Mouse (Mus musculus): Measurements from ENCODE around the gene Sh3gl2.

Gene Sh3gl2

DNA sequence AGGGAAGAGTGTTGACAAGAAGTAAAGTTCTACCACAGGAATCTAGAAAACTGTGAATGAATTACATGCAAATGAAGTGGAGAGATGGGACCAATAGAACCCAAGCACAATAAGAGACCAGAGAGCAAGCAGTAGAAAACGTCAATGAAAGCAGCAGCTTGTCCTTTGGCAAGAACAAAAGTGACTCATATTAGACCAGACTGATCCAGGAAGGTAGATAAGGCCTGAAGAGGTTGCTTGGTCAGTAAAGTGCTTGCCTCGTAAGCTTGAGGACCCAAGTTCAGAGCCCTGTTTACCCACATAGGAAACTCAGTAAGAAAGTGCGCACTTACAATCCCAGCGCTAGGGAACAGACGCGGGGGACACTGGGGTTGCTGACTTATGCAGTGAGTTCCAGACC is 215.5 kb downstream of the Sh3gl2 start:
- DNase-seq, result no peak

DNA sequence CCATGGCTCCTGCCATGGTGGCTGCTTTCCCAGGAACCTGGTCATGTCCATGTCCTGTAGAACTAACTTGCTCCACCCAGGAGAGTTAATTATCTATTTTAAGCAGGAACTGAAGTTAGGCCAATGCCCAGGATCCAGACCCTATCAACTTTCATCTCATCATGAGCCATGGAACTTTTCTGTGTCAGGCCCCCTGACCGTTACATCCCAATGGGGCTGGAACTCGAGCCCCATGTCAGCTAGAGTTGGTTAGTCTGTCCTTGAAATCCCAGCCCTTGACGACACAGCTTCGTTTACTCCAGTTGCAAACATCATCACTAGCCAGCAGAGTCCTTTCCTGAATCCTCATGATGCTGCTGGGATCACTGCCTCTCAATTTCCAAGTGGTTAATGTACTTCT is 221.3 kb downstream of the Sh3gl2 start:
- DNase-seq, result no peak

DNA sequence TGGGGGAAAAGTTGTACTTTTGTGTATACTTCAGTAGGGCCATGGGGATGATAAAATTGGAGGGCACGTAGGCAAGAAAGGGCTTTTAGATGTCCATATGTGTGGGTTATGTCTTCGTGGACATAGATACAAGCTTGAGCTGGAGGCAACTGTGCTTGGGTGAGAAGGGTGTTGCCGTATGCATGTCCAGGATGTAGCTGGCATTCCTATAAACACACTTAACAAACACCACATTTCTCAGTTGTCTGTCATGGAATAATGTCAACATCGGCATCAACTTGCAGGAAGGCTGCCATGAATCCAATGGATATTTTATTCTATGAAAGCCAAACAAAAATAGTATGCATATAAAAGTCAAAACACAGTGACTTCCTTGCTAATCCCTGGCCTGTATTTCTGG is 227.9 kb downstream of the Sh3gl2 start:
- DNase-seq, result no peak

DNA sequence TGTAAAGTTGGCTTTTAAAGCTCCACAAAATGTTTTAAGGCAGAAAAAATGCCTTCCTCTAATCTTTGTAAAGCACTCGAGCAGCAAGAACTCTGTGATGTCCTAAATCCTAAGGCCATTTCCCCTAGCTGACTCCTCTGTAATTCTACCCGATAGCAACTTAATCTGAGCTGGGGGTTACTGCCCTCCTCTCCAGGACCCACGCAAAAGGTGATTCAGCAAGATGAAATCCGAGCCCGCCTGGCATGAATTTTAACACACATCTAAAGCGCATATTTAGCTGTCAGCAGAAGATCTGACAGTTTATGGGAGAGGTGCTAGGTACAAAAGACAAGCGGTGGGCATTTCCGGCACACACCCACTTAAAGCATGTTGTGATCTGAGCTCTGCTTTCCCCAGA is 229.8 kb downstream of the Sh3gl2 start:
- no peak for DNase-seq

DNA sequence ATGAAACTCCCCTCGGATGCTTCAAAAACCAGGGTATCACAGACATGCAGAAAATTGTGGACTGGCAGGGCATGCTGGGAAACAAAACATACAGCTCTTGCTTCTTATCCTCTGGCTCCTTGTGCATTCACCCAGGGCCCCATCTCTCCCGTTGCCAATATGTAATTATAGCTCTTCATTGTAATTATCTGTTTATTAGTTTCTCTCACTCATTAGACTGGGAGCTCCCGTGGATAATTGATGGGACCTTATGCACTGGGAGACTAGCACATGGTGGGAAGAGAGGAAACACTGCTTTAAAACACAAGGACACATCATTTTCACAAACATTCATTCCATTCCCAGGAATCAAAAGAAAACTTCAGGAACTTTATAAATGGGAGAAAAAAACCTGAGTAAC is 233.9 kb downstream of the Sh3gl2 start:
- no peak for DNase-seq

DNA sequence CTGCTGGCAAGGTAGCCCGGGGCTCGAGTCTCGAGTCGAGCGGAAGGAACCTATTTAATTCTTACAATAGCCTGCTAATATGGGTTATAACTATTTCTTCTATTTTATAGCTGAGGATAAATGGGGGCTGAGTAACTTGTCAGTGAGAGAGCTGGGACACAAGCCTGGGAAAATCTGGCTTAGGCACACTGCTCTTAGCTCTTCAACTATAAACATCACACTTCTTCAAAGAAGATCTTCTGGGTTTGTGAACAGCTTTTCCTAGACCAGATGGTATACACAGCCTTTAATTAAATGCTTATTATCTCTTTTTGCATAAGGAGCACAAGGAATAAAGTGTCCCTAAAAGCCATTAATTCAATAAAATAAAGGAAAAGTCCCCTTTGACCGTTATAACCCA is 278.7 kb downstream of the Sh3gl2 start:
- no peak for DNase-seq

DNA sequence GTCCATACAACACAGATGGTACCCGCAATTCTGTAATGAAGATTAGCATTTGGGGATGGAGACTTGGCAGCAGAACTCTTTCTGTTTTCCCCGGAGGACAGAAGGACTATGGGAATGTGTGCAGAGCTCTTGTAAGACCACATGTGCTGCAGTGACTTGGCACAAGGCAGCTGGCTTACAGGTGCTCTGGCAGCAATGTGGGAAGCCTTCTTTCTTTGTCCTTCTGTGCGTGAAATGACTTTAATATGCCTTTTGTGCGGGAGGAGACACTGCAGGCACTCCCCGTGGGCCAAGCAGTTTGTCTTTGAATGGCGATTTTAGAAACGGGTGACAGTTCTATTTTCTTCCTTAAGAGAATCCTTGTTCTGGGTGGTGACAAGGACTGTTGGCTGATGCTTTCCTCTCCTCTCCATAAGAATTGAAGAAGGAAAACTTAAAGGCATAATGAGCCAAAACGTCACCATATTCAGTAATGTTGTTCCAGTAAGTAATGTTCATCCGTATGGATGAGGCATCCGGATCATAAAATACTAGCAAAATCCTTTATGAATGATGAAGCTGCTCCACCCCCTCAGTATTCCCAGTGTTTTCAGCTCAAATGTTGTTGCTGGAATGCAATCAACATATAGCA is 281.5 kb downstream of the Sh3gl2 start:
- DNase-seq, result no peak

DNA sequence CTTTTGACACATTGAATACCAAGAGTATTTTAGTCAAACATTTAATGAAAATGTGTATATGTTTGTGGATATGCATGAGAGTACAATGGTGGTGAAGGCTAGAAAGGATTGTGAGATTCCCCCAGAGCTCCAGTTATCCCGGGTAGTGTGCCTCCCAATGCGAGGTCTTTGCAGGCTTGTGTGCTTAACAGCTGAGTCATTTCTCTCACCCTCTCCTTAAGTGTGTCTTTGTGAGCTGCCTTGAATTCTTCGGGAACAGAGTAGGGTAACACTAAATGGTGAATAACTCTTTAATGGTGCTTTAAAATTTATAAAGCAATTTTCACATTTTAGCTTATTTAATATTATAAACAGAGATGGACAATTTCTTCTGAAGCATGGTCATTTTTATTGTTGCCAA is 300.8 kb downstream of the Sh3gl2 start:
- no peak for DNase-seq

DNA sequence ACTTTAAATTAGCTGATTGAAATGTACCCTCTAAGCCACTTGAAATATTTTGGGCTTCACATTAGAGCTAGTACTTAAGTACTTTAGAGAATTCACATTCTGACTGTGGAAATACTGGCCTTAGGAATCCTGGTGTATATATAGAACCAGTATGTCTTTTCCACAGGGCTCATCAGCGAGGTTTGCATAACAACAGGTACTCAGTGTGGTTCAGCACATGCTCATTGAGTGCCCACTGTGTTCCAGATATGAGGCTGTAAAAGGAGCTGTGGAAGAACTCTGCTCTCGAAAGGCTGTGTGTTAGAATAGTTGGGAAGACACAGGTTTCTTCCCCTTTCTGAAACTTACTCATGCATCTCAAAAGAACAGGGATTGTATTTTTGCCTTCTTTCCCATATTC is 302.1 kb downstream of the Sh3gl2 start:
- DNase-seq, result no peak

DNA sequence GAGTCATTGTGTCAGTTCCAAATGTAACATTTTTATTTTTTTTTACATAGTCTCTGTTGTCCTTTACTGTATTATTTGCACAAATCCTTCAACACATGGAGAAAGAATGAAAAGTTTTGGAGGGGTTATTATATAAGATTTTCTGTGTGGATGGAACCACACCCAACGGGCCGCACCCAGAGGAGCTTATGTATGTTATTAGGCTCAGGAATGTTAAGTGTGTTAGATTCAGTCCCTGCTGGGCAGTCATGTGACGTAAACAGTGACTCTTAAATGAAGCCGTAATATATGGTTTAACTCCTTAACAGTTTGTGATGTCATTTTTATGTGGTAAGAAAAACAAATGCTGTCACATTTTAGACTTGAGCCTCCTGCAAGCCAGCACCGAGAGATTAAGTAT is 302.6 kb downstream of the Sh3gl2 start:
- DNase-seq, result no peak

DNA sequence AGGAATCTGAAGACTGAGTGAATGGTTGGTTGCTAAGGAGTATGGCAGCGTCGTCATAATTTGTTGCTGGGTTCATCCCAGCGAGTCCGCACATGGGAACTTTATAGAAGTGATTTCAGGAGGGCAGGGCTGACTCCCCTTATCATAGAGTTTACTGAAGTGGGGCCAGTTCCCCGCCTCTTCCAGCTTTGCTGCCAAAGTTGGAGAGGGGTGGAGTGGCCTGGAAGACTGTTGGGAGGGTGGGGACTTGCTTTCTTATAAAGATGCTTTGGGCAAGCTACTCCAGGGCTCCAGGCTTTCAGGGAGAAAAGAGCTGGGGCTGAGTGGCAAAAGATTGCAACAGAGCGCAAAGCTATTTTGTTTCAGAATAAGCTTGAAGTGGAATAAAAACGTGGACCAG is 308.4 kb downstream of the Sh3gl2 start:
- no peak for DNase-seq

DNA sequence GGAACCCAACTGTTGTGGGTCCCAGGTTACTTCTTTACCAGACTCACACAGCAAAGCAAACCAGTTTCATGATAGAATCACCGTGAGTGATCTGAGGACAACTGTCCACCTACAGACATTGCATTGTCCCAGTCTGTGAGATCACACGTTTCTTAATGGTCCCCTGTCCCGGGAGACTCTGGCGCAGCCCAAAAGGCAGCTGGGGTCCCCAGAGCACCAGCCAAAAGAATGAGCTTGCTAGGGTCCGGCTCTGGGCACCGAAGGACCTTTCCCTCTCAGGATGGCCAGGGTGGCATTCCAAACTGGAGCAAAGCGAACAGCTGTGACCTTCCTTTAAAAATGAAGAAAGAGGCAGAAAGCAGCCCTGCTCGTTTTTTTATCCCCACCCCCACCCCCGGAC is 308.9 kb downstream of the Sh3gl2 start, which contains the start of gene Adamtsl1:
TSS of gene Adamtsl1 (plus strand) at position 381 of the 400 bp plus-strand sequence.
- no peak for DNase-seq

DNA sequence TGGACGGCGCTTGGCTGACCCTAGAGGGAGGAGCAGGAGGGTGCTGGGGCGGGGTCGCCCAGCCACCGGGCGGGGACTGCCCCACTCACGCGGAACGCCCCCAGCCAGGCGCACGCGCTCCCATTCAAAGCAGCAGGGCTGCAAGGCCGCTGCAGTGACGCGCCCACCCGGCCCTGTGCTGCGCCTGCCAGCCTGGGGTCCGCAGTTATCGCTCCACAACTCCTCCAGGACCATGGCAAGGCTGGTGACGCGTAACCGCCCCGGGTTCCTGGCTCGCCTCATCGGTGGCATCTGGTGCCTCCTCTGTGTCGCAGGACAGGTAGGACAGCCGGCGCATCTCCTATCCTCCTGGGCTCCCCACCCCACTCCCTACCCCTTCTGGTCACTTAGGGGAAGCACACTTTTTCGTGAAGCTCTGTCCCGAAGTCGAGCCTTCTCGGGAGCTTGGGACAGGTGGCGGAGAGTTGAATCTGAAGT is 309.3 kb downstream of the Sh3gl2 start:
- no peak for DNase-seq

DNA sequence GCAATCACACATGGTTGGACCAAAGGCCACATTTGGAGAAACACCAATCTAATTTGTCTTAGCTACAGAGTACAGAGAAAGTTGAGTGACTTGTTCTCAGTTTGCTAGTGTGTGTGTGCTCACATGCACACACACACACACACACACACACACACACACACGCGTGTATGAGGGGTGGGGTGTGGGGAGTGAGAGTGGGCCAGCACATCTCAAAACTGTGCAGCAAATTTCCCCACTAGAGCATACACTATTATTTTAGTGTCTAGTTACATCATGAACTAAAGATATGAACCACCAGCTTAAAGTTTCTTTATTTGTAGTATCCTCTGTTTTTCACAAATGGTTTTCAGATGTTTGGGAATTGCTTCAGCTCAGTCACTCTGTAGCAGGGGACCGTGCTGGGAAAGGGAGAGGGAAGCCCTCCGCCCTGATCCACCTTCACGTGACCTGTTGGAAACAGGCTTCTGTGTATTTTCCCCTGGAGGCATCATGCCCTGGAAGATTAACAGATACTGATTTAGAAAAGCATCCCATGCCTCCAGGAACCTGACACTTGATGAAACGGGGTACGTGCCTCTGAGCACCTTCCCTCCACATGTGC is 322.1 kb downstream of the Sh3gl2 start:
- no peak for DNase-seq

DNA sequence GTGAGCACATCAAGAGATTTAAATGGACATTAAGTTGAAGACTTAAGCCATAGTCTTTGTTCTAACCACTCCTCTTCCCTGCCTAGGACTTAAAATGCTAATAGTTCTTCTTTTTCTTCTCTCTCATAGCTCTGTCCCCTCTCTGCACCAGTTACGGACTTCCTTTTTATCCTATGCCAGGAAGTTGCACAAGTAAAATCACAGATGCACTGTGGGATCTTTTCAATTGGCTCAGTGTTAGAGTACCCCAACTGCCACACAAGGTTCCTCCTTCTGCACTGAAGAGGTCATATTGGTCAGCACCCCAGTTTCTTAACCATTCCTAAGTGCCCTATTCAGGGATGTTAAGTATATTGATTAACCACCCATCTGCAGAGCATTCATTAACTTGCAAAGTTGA is 324.9 kb downstream of the Sh3gl2 start:
- DNase-seq, result no peak

DNA sequence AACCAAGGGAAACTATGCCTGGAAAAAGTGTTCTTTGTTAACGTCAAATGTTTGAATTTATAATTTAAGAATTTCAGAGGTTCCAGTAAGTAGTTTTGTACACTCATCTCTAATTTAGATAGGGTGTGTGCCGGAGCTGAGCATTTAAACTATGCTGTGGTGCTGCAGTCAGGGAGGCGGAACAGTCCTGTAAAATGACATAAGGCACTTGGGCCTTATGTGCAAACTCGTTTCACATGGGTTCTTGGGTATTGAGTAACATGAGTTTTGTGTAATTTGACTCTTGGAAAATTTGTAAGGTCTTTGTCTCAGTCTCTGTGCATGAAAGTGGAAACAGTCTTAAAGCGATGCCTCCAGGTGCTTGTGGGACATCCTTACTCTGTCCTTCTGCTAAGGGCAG is 334.8 kb downstream of the Sh3gl2 start:
- no peak for DNase-seq

DNA sequence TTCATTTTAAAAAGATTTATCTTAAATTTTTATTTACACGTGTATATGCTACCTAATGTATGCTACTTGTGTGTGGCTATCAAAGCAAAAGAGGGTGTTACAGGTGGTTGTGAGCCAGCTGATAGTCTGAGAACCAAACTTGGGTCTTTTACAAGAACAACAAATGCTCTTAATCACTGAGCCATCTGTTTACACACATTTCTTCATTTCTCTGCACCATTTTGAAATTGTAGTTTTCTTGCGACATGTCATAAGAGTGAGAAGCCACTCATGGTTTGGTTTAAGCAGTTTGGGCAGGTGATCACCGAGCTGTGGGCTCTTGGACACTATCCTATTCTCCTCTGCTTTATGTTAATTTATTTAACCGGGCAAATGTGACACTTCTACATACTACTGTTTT is 338.3 kb downstream of the Sh3gl2 start:
- no peak for DNase-seq

DNA sequence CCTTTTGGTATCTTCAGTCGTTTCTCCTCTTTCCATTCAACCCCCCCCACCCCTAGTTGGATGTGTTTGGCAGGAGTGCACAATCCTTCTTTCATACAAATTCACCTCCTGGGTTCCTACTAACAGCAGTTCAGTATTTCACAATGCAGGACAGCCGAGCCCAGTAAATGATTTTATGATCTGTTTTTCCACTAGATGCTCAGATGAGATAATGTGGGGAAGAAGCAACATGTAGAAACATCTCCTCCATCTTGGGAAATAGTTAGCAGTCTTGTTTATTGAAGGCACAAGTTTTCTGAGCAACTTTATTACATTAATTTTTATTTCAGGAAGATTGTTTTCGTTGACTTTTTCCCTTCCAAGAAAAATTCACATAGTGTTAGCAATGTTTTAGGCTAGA is 349.8 kb downstream of the Sh3gl2 start:
- DNase-seq, result no peak

DNA sequence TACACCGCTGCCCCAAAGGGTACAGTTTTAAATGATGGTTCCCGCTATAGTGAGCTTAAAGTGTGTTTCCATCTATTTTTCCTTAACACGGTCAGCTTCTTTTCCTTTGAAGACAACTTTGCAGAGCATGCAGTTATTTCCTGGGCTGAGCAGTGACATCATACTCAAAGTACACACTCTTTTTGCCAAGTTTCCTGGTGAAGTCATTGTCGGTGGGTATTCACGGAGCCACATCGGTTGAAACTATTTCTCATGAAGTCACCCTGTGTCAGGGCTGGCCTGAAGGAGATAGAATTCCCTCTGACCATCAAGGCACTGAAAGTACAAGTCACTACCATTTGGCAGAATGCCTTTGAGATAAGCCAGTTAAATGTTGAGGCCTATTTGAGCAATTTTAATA is 354.8 kb downstream of the Sh3gl2 start:
- DNase-seq, result no peak

DNA sequence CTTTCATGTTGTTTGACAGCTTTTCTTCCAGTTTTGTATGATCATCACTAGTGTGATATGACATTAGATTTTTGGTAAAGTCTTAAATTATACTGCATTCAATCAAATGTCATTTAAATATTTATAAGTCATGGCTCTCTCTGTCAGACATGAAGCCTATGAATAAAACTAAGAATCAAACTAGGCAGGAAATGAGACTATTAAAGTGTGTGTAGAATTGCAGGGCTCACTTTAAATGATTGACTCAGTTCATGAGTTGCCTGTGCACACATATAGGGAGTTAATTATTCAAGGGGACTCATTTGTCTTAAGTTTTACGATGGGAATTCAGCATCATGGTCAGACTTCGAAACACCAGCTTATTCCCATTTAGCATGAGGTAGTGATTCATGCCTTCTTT is 380.5 kb downstream of the Sh3gl2 start:
- DNase-seq, result no peak

DNA sequence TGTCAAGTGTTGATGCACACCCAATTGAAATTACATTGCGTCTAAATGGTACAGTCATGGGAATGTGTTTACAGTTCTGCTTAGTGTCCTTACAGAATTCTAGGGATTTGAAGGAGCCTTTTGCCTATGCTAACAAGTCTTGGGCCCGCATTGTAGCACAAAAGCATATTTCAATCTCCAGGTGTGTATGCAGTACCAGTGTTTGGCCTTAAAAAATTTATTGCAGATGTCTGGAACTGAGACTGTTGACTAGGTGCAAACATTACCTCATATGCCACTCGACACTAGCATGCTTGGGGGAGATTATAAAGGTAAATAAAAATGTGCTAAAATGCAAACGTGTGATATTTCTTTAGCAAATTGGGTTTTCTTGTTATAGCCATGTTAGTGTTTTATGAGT is 384.0 kb downstream of the Sh3gl2 start:
- DNase-seq, result no peak

DNA sequence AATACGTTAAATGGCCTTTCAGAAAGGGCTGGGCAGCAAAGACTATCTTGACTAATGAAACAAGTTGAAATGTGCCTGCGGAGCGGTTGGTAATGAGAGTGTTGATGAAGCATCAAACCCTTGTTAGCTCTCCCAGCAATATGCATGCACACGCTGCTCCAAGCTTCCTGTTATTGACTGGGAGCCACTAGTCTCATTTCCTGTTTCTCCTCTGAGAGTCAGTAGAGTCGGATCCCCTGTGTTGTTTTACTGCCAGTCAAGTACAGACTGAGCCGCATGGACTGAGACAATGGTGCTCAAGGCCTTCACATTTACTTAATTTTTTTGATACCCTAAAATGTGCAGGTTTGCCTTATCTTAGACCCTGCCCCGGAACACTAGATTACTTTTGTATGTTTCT is 386.1 kb downstream of the Sh3gl2 start:
- no peak for DNase-seq

DNA sequence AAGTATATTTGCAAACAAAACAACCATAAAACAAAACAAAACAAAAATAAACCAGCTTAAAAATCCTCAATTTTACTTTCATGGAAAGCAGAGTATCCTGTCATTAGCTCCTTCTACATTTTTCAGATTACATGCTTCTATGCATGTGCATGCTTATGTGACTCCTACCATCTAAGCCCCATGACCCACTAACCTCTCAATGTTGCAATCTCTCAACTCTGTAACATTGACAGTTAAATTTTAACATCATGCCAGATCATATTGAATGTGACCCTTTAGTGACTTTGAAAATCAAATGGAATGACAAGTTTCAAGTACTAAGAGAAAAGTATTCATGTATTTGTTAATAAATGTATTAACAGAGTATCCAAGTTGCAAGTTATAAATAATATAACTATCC is 389.2 kb downstream of the Sh3gl2 start:
- no peak for DNase-seq

DNA sequence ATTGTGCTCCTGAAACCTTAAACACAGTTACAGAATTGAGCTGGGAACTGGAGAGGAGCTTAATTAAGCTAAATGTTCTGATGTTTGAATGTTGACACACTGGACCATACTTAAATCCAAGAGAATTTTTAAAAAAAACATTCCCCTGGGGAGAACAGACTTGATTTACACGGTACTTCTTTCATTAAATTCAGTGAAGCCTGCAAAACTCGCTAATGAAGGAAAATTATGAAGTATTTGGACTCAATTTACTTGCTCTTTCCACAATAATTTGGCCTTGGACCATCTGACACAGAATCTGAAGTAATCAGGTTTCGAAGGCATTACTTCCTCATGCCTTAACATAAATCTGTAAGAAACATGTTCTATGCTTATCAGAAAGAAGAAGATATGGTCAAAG is 408.4 kb downstream of the Sh3gl2 start:
- DNase-seq, result no peak

DNA sequence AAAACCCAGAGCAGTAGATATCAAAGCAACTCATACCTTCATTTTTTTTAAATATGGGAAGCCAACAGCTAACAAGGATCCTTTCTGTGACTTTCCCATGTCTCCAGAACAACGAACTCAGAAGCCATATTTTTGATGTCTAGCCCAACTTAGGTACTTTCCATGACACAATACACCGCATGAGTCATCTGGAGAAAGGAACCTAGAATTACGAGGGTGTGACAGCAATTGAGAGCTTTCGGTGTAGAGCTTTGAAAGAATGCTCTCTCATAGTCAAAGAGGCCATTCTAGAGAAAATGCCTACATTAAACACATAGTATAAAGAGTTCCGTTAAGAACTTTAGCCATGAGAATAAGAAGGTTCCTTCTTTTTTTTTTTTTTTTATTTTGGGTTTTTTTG is 413.8 kb downstream of the Sh3gl2 start:
- no peak for DNase-seq
